Comparison of ENCODE assay signal across 12 mouse cellular contexts in the genomic region with DNA sequence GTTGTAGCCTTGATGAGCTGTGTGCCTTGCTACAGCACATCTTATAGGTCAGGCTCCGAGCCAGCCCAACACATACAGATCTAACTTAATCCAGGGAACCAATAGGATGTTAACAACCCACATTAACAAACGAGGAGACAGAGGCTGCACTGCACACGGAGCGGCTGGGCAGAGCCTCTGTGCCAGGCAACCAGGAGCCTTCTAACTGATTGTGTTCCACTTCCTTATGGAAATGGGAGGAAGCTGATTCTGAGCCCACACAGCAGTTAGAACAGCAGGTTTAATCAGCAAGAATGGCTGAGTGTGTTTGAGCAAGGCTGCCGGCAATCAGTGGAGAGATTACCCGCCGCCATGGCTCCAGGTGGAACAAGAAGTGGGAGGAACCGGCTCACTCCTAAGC. TPM values are rescaled to one million over a fixed set of nuclear protein-coding genes. Genes with fewer than 3 reads are reported as not detected.
DNase-seq lines count a peak whose midpoint lies in the region; ATAC-seq lines count a peak whose summit lies in the region.
"Had no signal": no experiment of that assay in that cellular context is flagged by ENCODE, and none has a peak within 500 bp of the region (broad histone marks: within the 10 kb centered on the region; RNA-seq: fewer than 3 reads in every experiment).

No protein-coding gene starts in this region.

- WGBS in heart, embryonic 15.5 days = 43% methylated on average over 8 of the region's 8 CpGs
- WGBS in heart, embryonic 11.5 days (ENCODE audit: insufficient replicate concordance) = 35% methylated on average over 8 of the region's 8 CpGs

- no peaks in the 10 kb centered on the region for H3K9me3 ChIP-seq in heart, embryonic 15.5 days (replicated peaks)
- H3K9me3 ChIP-seq in heart, embryonic 11.5 days (replicated peaks; ENCODE audit: control insufficient read depth, low read length) = no peaks in the 10 kb centered on the region
- H3K9me3 ChIP-seq: liver, embryonic 13.5 days had no signal

- no peak overlapping the region for H3K9ac ChIP-seq in heart, embryonic 15.5 days
- H3K9ac ChIP-seq in heart, embryonic 11.5 days (ENCODE audit: low read depth, low read length) = no peak overlapping the region
- H3K9ac ChIP-seq: liver, embryonic 13.5 days had no signal

- ATAC-seq in heart, embryonic 15.5 days (replicated peaks; ENCODE audit: insufficient number of reproducible peaks, insufficient read depth, low FRiP score, low read depth) = no peak
- ATAC-seq in heart, embryonic 11.5 days (replicated peaks; ENCODE audit: insufficient number of reproducible peaks, low FRiP score, low TSS enrichment) = no peak
- ATAC-seq in megakaryocyte progenitor cell, adult 5-6 weeks (replicated peaks; ENCODE audit: poor library complexity) = no peak

- H3K4me2 ChIP-seq in heart, embryonic 15.5 days = no peak overlapping the region
- H3K4me2 ChIP-seq in heart, embryonic 11.5 days = no peak overlapping the region
- H3K4me2 ChIP-seq: liver, embryonic 13.5 days; midbrain, embryonic 11.5 days had no signal

- peak; percentile 67 for DNase-seq in right cerebral cortex, adult 18-20 months
- DNase-seq in right cerebral cortex, postnatal 4 days = no peak
- peak; percentile 53 to 73 for DNase-seq in left cerebral cortex, postnatal 25 days (ENCODE audit: low spot score in 2 of 2)
- DNase-seq in thymus, postnatal 14 days = no peak
- DNase-seq: heart, postnatal 36 days; liver, embryonic 13.5 days had no signal

- no peaks in the 10 kb centered on the region for H3K36me3 ChIP-seq in heart, embryonic 15.5 days
- no peaks in the 10 kb centered on the region for H3K36me3 ChIP-seq in heart, embryonic 11.5 days (ENCODE audit: control insufficient read depth, insufficient read depth, low read length)
- H3K36me3 ChIP-seq: liver, embryonic 13.5 days had no signal

- H3K27ac ChIP-seq in heart, embryonic 15.5 days = peak overlapping the region; percentile 31; the same call in 1 of the 2 replicates
- no peak overlapping the region for H3K27ac ChIP-seq in heart, embryonic 11.5 days (ENCODE audit: low read depth, low read length)
- H3K27ac ChIP-seq: liver, embryonic 13.5 days had no signal

- intact Hi-C loops in left cerebral cortex, postnatal 25 days (cut with DNase I) = no loop called here

- no peak overlapping the region for H3K4me3 ChIP-seq in heart, embryonic 15.5 days
- H3K4me3 ChIP-seq in heart, embryonic 11.5 days (ENCODE audit: low read depth, low read length) = no peak overlapping the region
- H3K4me3 ChIP-seq: liver, embryonic 13.5 days had no signal

- H3K4me1 ChIP-seq in heart, embryonic 15.5 days (replicated peaks) = peaks cover 32% of the 10 kb centered on the region
- peaks cover 26% of the 10 kb centered on the region for H3K4me1 ChIP-seq in heart, embryonic 11.5 days (ENCODE audit: control insufficient read depth, insufficient read depth, low read length)

- H3K27me3 ChIP-seq in heart, embryonic 15.5 days = no peaks in the 10 kb centered on the region
- H3K27me3 ChIP-seq in heart, embryonic 11.5 days (ENCODE audit: control insufficient read depth, insufficient read depth, low read length) = no peaks in the 10 kb centered on the region

RNA-seq across cellular contexts. Expression of a gene that starts 37.4 kb away (rescaled TPM):
- 25.7 and 28.8 TPM in 2 replicates for polyA plus RNA-seq in heart, embryonic 15.5 days (2015; fragmentation: Nextera tagmentation; extraction: Ambion mirVana)
- polyA plus RNA-seq in heart, embryonic 11.5 days (2014; fragmentation: Nextera tagmentation; extraction: Ambion mirVana) = 38.4 and 40.0 TPM in 2 replicates
- 10 to 100 TPM; 36.6 to 37.6 TPM for total RNA-seq in left cerebral cortex, postnatal 25 days (2021)
- 83.2 and 83.5 TPM in 2 replicates for total RNA-seq in megakaryocyte progenitor cell, adult 5-6 weeks (2015)
- 32.3 and 42.5 TPM in 2 replicates for total RNA-seq in megakaryocyte progenitor cell, adult 5-6 weeks (2017)

RNA-seq across cellular contexts. Expression of a gene that starts 56.3 kb away (rescaled TPM):
- 2.5 TPM in 1 of 2 replicates, not detected in the other for polyA plus RNA-seq in heart, embryonic 15.5 days (2015; fragmentation: Nextera tagmentation; extraction: Ambion mirVana)
- polyA plus RNA-seq in heart, embryonic 11.5 days (2014; fragmentation: Nextera tagmentation; extraction: Ambion mirVana) = 2.1 and 3.5 TPM in 2 replicates
- not detected for total RNA-seq in left cerebral cortex, postnatal 25 days (2021)
- total RNA-seq in megakaryocyte progenitor cell, adult 5-6 weeks (2015) = not detected in 2 replicates
- not detected in 2 replicates for total RNA-seq in megakaryocyte progenitor cell, adult 5-6 weeks (2017)
- total RNA-seq: common myeloid progenitor, adult 5-6 weeks; heart, postnatal 36 days had no signal
- polyA plus RNA-seq: liver, embryonic 13.5 days; midbrain, embryonic 11.5 days; spleen, adult 2 months had no signal

Comparison
In these comparisons a context has a peak if more than half of its experiments do, and no peak if none do; other contexts are left out.
1. DNase-seq: peak in right cerebral cortex, adult 18-20 months (single experiment) and left cerebral cortex, postnatal 25 days (2 of 2); none in right cerebral cortex, postnatal 4 days (single experiment) and thymus, postnatal 14 days (single experiment).